Mouse (Mus musculus) adrenal gland (tissue): ENCODE results near the gene Fbxo46.

Experiments used
- intact Hi-C: fragments of 180-260 bp; cut with DNase I; formaldehyde crosslinking; loops from one replicate; pipeline ENCODE4 v1.15.1; 2025
- long read RNA-seq, 2 experiments: library from polyadenylated mRNA; unstranded; transcript quantifications; one replicate each; pipeline ENCODE4 v2.0.0; 2020; ENCODE audit warnings: borderline replicate concordance in 1 of 2; ENCODE audit not compliant: insufficient replicate concordance in 1 of 2

Gene Fbxo46
- long read RNA-seq, experiment 1, full-length matches to known transcripts = 1 of 7 reads
- long read RNA-seq, experiment 1, partial matches to known transcripts = 0 of 7 reads
- long read RNA-seq, experiment 1, other reads (novel, unspliced or antisense) = 6 of 7 reads
- long read RNA-seq, experiment 2, full-length matches to known transcripts = 1 of 2 reads
- long read RNA-seq, experiment 2, partial matches to known transcripts = 0 of 2 reads
- long read RNA-seq, experiment 2, other reads (novel, unspliced or antisense) = 1 of 2 reads

GRCm38 (mm10) chr7:19119631-19120429, at the start of gene Fbxo46:
TSS of gene Fbxo46 (plus strand) at chr7:19119859.
- intact Hi-C loops = no loop called here

DNA sequence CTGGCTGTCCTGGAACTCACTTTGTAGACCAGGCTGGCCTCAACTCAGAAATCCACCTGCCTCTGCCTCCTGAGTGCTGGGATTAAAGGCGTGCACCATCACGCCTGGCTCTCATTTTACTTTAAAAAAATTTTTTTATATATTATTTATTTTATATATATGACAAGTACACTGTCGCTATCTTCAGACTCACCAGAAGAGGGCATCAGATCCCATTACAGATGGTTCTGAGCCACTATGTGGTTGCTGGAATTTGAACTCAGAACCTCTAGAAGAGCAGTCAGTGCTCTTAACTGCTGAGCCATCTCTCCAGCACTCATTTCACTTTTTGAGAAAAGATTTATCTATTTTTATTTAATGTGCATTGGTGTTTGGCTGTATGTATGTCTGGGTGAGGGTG, 48.6 kb upstream of the Fbxo46 start:
- intact Hi-C loops = loop anchor here (2.0 kb wide), 1 partner anchor 22 kb away; no protein-coding TSS in a partner anchor

GRCm38 (mm10) chr7:19073504-19073903, 46.2 kb upstream of the Fbxo46 start:
- intact Hi-C loops = no loop called here

DNA sequence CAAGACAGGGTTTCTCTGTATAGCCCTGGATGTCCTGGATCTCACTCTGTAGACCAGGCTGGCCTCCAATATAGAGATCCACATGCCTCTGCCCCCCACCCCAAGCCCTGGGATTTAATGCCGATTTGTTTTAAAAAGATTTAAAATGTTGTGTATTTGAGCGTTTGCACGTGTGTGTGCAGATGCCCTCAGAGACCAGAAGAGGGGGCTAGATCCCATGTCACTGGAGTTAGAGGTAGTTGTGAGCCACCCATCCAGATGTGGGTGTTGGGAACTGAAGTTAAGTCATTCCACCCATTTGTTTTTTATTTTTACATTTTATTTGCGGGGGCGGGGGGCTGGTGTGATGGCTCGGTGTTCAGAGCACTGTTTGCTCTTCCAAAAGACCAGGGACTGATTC, 45.2 kb upstream of the Fbxo46 start:
- intact Hi-C loops = no loop called here

GRCm38 (mm10) chr7:19075231-19075630, 44.4 kb upstream of the Fbxo46 start:
- intact Hi-C loops = no loop called here

DNA sequence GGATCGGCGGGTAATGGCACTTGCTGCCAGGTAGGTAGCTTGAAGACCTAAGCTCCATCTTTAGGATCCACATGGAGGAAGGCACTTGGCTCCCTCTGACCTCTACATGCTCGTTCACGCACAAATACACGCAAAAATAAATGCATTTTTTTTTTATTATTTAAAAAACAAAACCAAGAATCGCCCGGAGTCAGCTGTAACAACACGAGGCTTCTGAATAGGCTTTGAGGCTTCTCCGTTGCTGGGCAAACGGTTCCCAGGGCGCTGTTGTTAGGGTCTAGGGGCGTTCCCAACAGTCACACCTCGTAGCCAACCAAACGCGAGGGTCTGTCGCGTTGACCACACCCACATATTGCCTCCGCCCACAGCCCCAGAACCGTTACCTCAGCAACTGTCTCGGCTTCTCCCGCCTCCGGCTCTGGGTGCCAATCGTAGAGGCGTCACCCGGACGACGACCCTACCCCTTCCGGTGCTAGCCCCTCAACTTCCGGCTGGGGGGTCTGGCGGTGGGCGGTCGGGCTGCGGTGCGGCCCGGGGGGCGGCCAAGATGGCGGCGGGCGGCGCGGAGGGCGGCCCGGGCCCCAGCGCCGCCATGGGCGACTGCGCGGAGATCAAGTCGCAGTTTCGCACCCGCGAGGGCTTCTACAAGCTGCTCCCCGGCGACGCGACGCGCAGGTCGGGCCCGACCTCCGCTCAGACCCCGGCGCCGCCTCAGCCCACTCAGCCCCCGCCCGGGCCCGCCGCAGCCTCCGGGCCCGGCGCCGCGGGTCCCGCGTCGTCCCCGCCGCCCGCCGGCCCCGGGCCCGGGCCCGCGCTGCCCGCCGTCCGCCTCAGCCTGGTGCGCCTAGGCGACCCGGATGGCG, 43.7 kb upstream of the Fbxo46 start, which contains the start of gene Dmwd:
Dmwd (plus strand) TSS at position 505 of the 863 bp plus-strand sequence.
- intact Hi-C loops = no loop called here

- intact Hi-C loops = no loop called here
Observed at GRCm38 (mm10) chr7:19076586-19076991, 43.1 kb upstream of the Fbxo46 start.

- intact Hi-C loops = no loop called here
Observed at GRCm38 (mm10) chr7:19077761-19078160, 41.9 kb upstream of the Fbxo46 start.

GRCm38 (mm10) chr7:19078732-19079131, 40.9 kb upstream of the Fbxo46 start:
- intact Hi-C loops = no loop called here

DNA sequence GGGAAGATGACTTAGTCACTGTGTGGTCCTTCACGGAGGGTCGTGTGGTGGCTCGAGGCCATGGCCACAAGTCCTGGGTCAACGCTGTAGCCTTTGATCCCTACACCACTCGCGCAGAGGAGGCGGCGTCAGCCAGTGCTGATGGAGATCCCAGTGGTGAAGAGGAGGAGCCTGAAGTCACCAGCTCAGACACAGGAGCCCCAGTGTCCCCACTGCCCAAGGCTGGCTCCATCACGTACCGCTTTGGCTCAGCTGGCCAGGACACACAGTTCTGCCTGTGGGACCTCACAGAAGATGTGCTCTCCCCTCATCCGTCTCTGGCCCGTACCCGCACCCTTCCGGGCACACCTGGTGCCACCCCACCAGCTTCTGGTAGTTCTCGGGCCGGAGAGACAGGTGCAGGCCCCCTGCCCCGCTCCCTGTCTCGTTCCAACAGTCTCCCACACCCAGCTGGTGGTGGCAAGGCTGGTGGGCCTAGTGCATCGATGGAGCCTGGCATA, 39.2 kb upstream of the Fbxo46 start:
- intact Hi-C loops = no loop called here

- intact Hi-C loops = no loop called here
Observed at GRCm38 (mm10) chr7:19082171-19082570, 37.5 kb upstream of the Fbxo46 start.

GRCm38 (mm10) chr7:19083096-19083495, 36.6 kb upstream of the Fbxo46 start:
- intact Hi-C loops = no loop called here

DNA sequence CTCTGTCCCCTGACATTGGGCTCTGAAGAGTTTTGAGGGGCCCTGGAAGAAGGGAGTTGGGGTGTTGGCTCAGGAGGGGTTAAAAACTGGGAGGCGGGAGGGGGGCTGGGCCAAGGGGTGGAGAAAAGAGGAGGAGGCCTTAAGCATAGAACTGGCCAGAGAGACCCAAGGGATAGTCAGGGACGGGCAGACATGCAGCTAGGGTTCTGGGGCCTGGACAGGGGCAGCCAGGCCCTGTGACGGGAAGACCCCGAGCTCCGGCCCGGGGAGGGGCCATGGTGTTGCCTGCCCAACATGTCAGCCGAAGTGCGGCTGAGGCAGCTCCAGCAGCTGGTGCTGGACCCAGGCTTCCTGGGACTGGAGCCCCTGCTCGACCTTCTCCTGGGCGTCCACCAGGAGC, 36.0 kb upstream of the Fbxo46 start, which contains the start of gene Dmpk:
Dmpk (plus strand) TSS at position 149 of the 400 bp plus-strand sequence.
- intact Hi-C loops = no loop called here

GRCm38 (mm10) chr7:19084277-19084771, 35.3 kb upstream of the Fbxo46 start:
- intact Hi-C loops = no loop called here

DNA sequence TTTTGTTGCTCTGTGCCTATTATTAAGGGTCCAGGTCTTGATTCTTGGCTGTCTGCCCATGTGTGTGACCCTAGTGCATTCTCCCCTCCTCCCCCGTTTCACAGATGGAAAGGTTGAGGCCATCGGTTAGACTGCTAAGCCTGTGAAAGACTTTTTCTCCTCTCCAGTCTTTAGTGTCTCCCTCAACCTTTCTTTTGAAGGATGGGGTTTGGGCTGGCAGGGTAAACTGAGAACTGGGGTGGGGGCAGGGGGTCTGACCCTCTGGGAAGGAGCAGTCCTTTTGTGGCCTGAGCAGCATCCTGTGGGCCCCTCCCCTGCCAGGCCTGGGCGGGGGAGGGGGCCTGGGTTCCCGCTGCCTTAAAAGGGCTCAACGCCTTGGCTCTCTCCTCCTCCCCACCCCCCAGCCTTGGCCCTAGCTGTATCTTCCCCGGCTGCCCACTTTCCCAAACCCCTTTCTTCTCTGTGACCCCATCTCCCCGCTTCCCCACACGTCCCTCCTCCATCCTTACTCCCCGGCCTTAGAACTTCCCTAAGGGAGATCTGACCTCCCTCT, 34.7 kb upstream of the Fbxo46 start:
- intact Hi-C loops = no loop called here

DNA sequence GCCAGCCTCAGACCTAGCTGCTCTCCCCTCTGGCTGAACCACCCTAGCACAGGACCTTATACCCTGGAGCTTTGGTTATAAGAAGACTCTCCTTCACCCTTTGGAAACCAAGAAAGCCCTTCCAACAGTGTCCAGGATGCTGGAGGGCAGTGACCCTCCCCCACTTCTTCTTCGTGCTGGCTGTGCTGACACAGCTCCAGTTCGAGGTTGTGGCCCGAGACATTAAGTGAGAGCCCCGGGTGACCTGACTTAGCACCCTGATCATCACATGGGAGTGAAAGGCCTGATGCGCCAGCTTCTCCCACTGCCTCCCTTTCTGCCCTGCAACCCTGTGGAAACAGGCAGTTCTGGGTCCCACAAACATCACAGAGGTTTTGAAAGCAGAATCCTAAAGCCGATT, 34.2 kb upstream of the Fbxo46 start:
- intact Hi-C loops = no loop called here

DNA sequence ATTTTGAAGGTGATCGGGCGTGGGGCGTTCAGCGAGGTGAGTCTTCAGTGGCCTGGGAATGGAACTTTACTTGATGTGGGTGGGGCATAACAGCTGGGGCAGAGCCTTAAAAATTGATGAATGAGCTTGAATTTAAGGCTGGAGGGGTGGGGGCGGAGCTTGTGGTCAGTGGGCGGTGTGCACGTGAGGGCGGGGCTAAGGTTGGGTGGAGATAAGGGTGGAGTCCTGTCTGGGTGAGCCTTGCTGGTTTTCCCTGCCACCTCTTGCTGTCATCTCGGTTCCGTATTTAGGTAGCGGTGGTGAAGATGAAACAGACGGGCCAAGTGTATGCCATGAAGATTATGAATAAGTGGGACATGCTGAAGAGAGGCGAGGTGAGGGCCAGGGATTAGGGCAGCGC, 33.6 kb upstream of the Fbxo46 start:
- intact Hi-C loops = no loop called here

DNA sequence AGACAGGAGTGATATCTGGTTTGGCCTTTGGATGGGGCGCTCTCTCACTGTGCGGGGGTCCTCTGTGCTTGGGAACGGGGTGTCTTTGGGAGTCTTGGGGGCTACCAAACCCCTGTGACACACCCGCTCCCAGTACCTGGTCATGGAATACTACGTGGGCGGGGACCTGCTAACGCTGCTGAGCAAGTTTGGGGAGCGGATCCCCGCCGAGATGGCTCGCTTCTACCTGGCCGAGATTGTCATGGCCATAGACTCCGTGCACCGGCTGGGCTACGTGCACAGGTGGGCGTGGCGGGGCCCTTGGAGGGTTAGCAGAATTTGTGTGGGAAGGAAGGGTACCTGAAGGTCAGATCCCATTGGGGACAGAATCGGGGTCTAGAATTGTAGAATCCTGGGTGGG, 32.9 kb upstream of the Fbxo46 start:
- intact Hi-C loops = no loop called here

GRCm38 (mm10) chr7:19088813-19089212, 30.8 kb upstream of the Fbxo46 start:
- intact Hi-C loops = no loop called here

GRCm38 (mm10) chr7:19091913-19092312, 27.7 kb upstream of the Fbxo46 start:
- intact Hi-C loops = loop anchor here (2.0 kb wide), 1 partner anchor 21 kb away; no protein-coding TSS in a partner anchor
